Mouse (Mus musculus) small intestine, adult 10 weeks (tissue): ENCODE results near the gene Olfr205. TPM values are rescaled to one million over a fixed set of nuclear protein-coding genes. Genes with fewer than 3 reads are reported as not detected.

Experiments
- polyA plus RNA-seq: library from polyadenylated mRNA; stranded (reverse); fragments of 350-450 nt; fragmentation: Illumina TruSeq; extraction: RNeasy Lipid Tissue Mini Kit (QIAGEN cat#74804); gene quantifications from one replicate; pipeline ENCODE4 v1.2.3, GENCODE M21; 2014; ENCODE audit warnings: low replicate concordance

Gene Olfr205
- polyA plus RNA-seq = not detected

DNA sequence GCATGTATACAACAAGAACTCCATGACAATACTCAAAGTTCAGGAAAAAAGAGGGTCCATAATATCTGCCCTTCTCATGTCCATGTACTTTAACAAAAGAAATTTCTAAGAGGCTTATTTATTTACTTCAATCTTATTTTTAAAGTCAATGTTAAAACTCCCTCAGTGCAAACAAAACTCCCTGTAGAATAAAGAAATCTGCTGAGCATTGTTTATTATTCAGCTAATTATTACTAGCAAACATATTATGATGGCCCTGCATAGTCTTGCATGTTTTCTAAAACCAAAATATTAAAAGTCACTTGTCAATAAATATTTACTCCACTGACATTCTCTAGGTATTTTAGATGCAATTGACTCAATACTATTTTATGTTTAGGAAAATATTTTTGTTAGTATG is at the start of gene Olfr205:
Gene Olfr205 (minus strand): TSS at position 101 of the 400 bp plus-strand sequence.

DNA sequence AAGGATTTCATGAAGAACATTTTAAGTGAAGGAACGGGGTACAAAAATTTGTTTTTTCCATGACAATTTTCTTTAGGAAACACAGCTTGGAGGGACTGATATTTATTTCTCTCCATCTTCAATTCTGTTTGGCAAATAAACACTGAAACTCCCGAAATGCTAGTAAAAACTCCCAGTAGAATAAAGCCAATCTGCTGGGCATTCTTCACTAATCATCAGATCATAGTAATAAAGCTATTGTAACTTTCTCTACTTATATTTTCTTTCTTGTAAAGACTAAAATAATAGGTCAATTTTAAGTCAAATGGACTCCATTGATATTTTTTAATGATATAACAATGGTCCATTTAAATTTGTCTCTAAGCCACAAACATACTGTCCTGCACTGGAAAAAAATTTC is 33.0 kb upstream of the Olfr205 start, which contains the start of gene Olfr209:
Gene Olfr209 (minus strand): TSS at position 101 of the 400 bp plus-strand sequence.

DNA sequence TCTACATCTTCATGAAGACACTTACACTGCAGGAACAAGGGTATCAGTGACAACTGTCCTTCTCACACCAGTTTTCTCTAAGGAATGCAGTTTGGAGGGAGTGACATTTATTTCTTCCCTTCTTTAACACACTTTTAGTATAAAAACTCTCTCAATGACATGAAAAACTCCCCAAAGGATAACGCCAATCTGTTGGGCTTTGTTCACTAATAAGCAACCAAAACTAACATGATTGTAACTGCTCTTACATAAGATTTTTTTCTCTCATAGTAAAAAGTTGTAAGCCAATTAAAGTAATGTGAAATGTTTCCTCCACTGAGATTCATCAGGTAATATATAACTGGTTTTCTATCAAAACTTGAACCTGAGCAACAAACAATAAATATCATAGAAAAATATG is 18.2 kb upstream of the Olfr205 start, which contains the start of gene Olfr206:
Gene Olfr206 (minus strand): TSS at position 101 of the 400 bp plus-strand sequence.

DNA sequence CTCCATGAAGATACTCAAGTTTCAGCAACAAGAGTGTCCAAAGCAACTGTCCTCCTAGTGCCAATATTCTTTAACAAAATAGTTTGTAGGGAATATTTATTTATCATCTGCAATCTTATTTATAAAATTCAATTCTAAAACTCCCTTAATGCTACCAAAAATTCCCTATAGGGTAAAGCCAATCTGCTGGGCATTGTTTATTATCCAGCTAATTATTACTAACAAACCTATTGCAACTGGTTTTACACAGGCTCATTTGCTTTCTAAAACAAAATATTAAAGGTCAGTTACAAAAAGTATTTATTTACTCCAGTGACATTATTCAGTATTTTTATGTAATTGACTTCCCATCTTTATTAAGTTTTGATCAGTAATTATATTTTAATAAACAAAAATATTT is 12.8 kb downstream of the Olfr205 start, which contains the start of gene Olfr204:
Gene Olfr204 (minus strand): TSS at position 101 of the 400 bp plus-strand sequence.

DNA sequence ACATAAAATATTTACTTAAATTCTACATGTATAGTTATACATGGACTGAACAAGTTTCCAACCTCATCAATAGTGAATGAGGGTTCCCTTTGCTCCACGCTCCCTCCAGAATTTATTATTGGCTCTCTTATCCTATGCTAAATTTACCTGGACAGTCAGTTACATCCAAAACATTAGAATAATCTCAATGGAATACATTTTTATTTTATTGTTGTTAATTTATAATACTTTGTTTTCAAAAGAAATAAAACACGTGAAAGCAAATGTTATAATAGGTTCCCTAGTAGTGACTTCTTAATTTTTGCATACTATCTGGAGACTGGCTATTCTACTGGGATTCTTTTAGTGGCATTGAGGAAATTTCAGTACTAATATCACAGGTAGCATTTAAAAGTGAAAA is 32.4 kb downstream of the Olfr205 start, which contains the start of gene Olfr203:
Gene Olfr203 (plus strand): TSS at position 301 of the 400 bp plus-strand sequence.

DNA sequence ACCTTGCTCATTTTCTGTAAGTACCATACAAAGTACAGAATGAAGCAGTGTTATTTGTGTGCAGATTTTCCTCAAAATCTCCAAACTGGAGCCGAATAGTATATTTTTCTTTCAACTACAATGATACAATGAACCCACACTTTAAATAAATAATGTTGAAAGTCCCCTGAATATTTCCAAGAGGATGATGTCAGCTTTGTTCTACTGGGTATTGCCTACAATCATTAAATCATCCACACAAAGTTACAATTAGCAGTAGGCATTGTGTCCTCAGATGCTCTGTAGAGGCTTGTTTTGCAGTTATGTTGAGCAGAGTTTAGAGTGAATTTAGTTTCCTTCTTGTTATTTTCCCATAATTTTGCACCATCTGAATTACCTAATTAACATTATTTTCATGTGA is 44.2 kb downstream of the Olfr205 start, which contains the start of gene Olfr202:
Gene Olfr202 (minus strand): TSS at position 101 of the 400 bp plus-strand sequence.

Other genes with a start within 250 kb of the Olfr205 start
- not detected for gene Olfr191, start 241.3 kb downstream of the Olfr205 start, polyA plus RNA-seq
- not detected for gene Olfr193, start 219.3 kb downstream of the Olfr205 start, polyA plus RNA-seq
- not detected for gene Olfr194, start 210.1 kb downstream of the Olfr205 start, polyA plus RNA-seq
- gene Olfr195, start 184.1 kb downstream of the Olfr205 start, polyA plus RNA-seq = not detected
- not detected for gene Olfr196, start 160.7 kb downstream of the Olfr205 start, polyA plus RNA-seq
- gene Olfr198, start 127.6 kb downstream of the Olfr205 start, polyA plus RNA-seq = not detected
- gene Olfr199, start 111.4 kb downstream of the Olfr205 start, polyA plus RNA-seq = not detected
- not detected for gene Olfr201, start 58.5 kb downstream of the Olfr205 start, polyA plus RNA-seq
- gene Olfr202, start 44.3 kb downstream of the Olfr205 start, polyA plus RNA-seq = not detected
- gene Olfr203, start 32.3 kb downstream of the Olfr205 start, polyA plus RNA-seq = not detected
- gene Olfr204, start 12.9 kb downstream of the Olfr205 start, polyA plus RNA-seq = not detected
- not detected for gene Olfr206, start 18.1 kb upstream of the Olfr205 start, polyA plus RNA-seq
- gene Olfr209, start 32.9 kb upstream of the Olfr205 start, polyA plus RNA-seq = not detected
- gene Gabrr3, start 76.2 kb upstream of the Olfr205 start, polyA plus RNA-seq = not detected
- 26.7 TPM for gene Riox2, start 140.6 kb upstream of the Olfr205 start, polyA plus RNA-seq